Mouse (Mus musculus): ENCODE measurements around the gene Brox. TPM values are rescaled to one million over a fixed set of nuclear protein-coding genes. Genes with fewer than 3 reads are reported as not detected.

Brox gene
- polyA plus RNA-seq (2012; rRNA removed) = 10.9 and 13.8 TPM in 2 replicates

GRCm38 (mm10) chr1:183296877-183297383 lies at the start of gene Brox:
Gene Brox (minus strand): TSS chr1:183297269.

GRCm38 (mm10) chr1:183296465-183296864 lies 604 bp downstream of the Brox start, which contains the start of gene Aida:
Gene Aida (plus strand): TSS chr1:183296590.

Other genes starting within 250 kb of the Brox start
- 1.8 and 1.9 TPM in 2 replicates for gene Disp1, start 75.7 kb downstream of the Brox start, polyA plus RNA-seq (2012; rRNA removed)
- 21.1 and 23.5 TPM in 2 replicates for gene Aida, start 679 bp downstream of the Brox start, polyA plus RNA-seq (2012; rRNA removed)
- 19.8 and 21.8 TPM in 2 replicates for gene Mia3, start 72.3 kb upstream of the Brox start, polyA plus RNA-seq (2012; rRNA removed)
- gene Taf1a, start 91.7 kb upstream of the Brox start, polyA plus RNA-seq (2012; rRNA removed) = 6.1 and 6.2 TPM in 2 replicates
- gene Hhipl2, start 120.9 kb upstream of the Brox start, polyA plus RNA-seq (2012; rRNA removed) = 0.02 and 0.03 TPM in 2 replicates